Mouse (Mus musculus): ENCODE measurements at regions not wholly inside any gene's neighbourhood (a gene's known extent, or its start where the extent isn't known, plus 50 kb on each side); places are given as distances from the start of the nearest gene placed in this dataset.

DNA sequence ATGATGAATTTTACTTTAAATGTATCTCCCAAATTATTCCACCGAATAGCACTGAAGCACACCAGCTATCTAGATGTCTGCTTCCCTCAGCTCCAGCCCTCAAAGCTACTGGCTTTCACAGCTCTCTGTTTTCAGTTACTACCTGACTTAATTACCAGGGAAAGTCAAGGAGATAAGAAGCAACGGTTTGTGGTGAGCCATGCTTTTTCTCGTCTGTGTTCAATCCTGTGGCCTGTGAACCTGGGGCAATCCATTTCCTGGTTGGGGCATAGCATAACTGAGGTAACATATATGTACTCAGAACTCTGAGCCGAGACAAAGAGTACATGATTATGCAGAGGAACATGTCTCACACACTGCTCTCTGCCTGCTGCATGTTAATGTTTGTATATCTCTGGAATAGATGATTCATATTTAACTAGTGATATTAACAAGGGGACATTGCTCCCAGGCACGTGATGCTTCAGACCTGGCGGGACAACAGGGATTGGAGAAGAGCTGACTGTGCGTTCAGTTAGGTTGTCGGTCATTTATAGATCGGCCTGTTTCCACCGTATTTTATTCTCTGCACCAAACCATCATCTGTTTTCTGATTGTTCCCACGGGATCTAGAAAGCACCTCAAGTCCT is 453.3 kb downstream of the Dad1 start:
- TF ChIP-seq POLR2A (IDR thresholded peaks at IDR 0.05; ENCODE audit: low read depth, low read length) (no peak), CTCF (IDR thresholded peaks at IDR 0.05; ENCODE audit: borderline replicate concordance, insufficient read depth, low read length) (no peak)
